22 mouse cellular contexts compared by ENCODE assay signal in the genomic region with DNA sequence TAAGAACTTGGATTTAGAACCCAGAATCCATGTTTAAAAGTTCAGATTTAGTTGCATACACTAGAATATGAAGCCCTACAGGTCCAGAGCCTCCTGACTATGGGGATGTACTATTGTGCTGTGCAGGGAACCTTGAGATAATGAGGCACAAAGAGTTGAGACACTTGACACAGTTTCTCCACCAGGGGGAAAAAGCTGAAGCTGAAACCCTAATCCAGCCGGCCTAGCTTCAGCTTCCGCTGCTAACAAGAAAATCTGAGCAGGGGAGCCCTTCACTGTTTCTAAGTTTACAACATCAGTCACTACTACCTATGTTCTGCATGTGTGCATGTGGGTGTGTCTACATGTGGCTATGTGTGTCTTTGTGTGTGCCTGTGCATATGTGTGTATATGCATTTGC.
DNase-seq lines count a peak whose midpoint lies in the region; ATAC-seq and TF ChIP-seq lines count a peak whose summit lies in the region.
"Had no signal": no experiment of that assay in that cellular context is flagged by ENCODE, and none has a peak within 500 bp of the region (broad histone marks: within the 10 kb centered on the region; RNA-seq: fewer than 3 reads in every experiment).

No protein-coding gene starts in this region.

- TF ChIP-seq POLR2A in small intestine, adult 2 months (IDR thresholded peaks at IDR 0.05; ENCODE audit: low read depth, low read length): no peak

- no peak overlapping the region for H3K9ac ChIP-seq in embryonic facial prominence, embryonic 11.5 days (replicated peaks; ENCODE audit: low read length)
- H3K9ac ChIP-seq in intestine, postnatal 0 days (ENCODE audit: low read depth, low read length): no peak overlapping the region
- no peak overlapping the region for H3K9ac ChIP-seq in intestine, embryonic 16.5 days (ENCODE audit: low read depth, low read length)
- no peak overlapping the region for H3K9ac ChIP-seq in lung, postnatal 0 days (replicated peaks; ENCODE audit: low read depth)
- H3K9ac ChIP-seq: hindbrain, embryonic 13.5 days; intestine, embryonic 15.5 days; lung, embryonic 15.5 days; midbrain, embryonic 12.5 days; neural tube, embryonic 13.5 days had no signal

- H3K4me3 ChIP-seq in embryonic facial prominence, embryonic 11.5 days (ENCODE audit: low read depth, low read length): no peak overlapping the region
- H3K4me3 ChIP-seq in embryonic facial prominence, embryonic 10.5 days: no peak overlapping the region
- H3K4me3 ChIP-seq in intestine, postnatal 0 days (ENCODE audit: low read depth, low read length): no peak overlapping the region
- no peak overlapping the region for H3K4me3 ChIP-seq in intestine, embryonic 16.5 days (ENCODE audit: low read length)
- no peak overlapping the region for H3K4me3 ChIP-seq in lung, postnatal 0 days (ENCODE audit: low read depth, low read length)
- H3K4me3 ChIP-seq in small intestine, adult 2 months (ENCODE audit: low read depth, low read length): no peak overlapping the region
- H3K4me3 ChIP-seq: forebrain, embryonic 10.5 days; hindbrain, embryonic 13.5 days; intestine, embryonic 15.5 days; lung, embryonic 15.5 days; midbrain, embryonic 12.5 days; neural tube, embryonic 13.5 days had no signal

- no peak for TF ChIP-seq EP300 in lung, postnatal 0 days (IDR thresholded peaks at IDR 0.05)

- no peaks in the 10 kb centered on the region for H3K9me3 ChIP-seq in embryonic facial prominence, embryonic 11.5 days (replicated peaks; ENCODE audit: control insufficient read depth, low read length)
- no peaks in the 10 kb centered on the region for H3K9me3 ChIP-seq in embryonic facial prominence, embryonic 10.5 days
- H3K9me3 ChIP-seq in intestine, postnatal 0 days (ENCODE audit: control insufficient read depth): no peaks in the 10 kb centered on the region
- H3K9me3 ChIP-seq in intestine, embryonic 16.5 days (ENCODE audit: control insufficient read depth, low read length): no peaks in the 10 kb centered on the region
- no peaks in the 10 kb centered on the region for H3K9me3 ChIP-seq in lung, postnatal 0 days (ENCODE audit: low read length)
- H3K9me3 ChIP-seq: forebrain, embryonic 10.5 days; hindbrain, embryonic 13.5 days; intestine, embryonic 15.5 days; lung, embryonic 15.5 days; midbrain, embryonic 12.5 days; neural tube, embryonic 13.5 days had no signal

- 51% methylated on average over 2 of the region's 2 CpGs for WGBS in embryonic facial prominence, embryonic 11.5 days
- WGBS in embryonic facial prominence, embryonic 10.5 days: 53% methylated on average over 2 of the region's 2 CpGs
- WGBS in intestine, postnatal 0 days: 70% methylated on average over 2 of the region's 2 CpGs
- WGBS in intestine, embryonic 16.5 days: 72% methylated on average over 2 of the region's 2 CpGs
- 70% methylated on average over 2 of the region's 2 CpGs for WGBS in lung, postnatal 0 days
- 87% methylated on average over 2 of the region's 2 CpGs for WGBS in small intestine, adult 2 months

- H3K27ac ChIP-seq in embryonic facial prominence, embryonic 11.5 days (replicated peaks; ENCODE audit: low read depth, low read length): no peak overlapping the region
- H3K27ac ChIP-seq in embryonic facial prominence, embryonic 10.5 days (replicated peaks): no peak overlapping the region
- no peak overlapping the region for H3K27ac ChIP-seq in intestine, postnatal 0 days (ENCODE audit: low read depth, low read length)
- no peak overlapping the region for H3K27ac ChIP-seq in intestine, embryonic 16.5 days (ENCODE audit: low read length)
- H3K27ac ChIP-seq in lung, postnatal 0 days (ENCODE audit: low read length): no peak overlapping the region
- H3K27ac ChIP-seq in small intestine, adult 2 months (ENCODE audit: insufficient read depth, low read depth, low read length): no peak overlapping the region
- H3K27ac ChIP-seq: forebrain, embryonic 10.5 days; hindbrain, embryonic 13.5 days; intestine, embryonic 15.5 days; lung, embryonic 15.5 days; midbrain, embryonic 12.5 days; neural tube, embryonic 13.5 days had no signal

- H3K4me1 ChIP-seq in embryonic facial prominence, embryonic 11.5 days (ENCODE audit: control insufficient read depth, insufficient read depth, low read length): no peaks in the 10 kb centered on the region; the same call in 1 of the 2 replicates
- peaks cover 8% of the 10 kb centered on the region for H3K4me1 ChIP-seq in embryonic facial prominence, embryonic 10.5 days
- H3K4me1 ChIP-seq in intestine, postnatal 0 days (replicated peaks; ENCODE audit: control insufficient read depth, insufficient read depth, low read length): no peaks in the 10 kb centered on the region
- no peaks in the 10 kb centered on the region for H3K4me1 ChIP-seq in intestine, embryonic 16.5 days (ENCODE audit: control insufficient read depth, insufficient read depth, low read length)
- no peaks in the 10 kb centered on the region for H3K4me1 ChIP-seq in lung, postnatal 0 days (ENCODE audit: insufficient read depth, low read depth, low read length)
- peaks cover 8% of the 10 kb centered on the region; the same call in 1 of the 2 replicates for H3K4me1 ChIP-seq in small intestine, adult 2 months (ENCODE audit: control insufficient read depth, insufficient read depth, insufficient read length, low read length)
- H3K4me1 ChIP-seq: intestine, embryonic 15.5 days; lung, embryonic 15.5 days; midbrain, embryonic 12.5 days had no signal

- H3K27me3 ChIP-seq in embryonic facial prominence, embryonic 11.5 days (ENCODE audit: control insufficient read depth, insufficient read depth, low read length): no peaks in the 10 kb centered on the region
- no peaks in the 10 kb centered on the region; the same call in 1 of the 2 replicates for H3K27me3 ChIP-seq in embryonic facial prominence, embryonic 10.5 days (replicated peaks; ENCODE audit: low read depth, poor library complexity, severe bottlenecking)
- no peaks in the 10 kb centered on the region for H3K27me3 ChIP-seq in intestine, postnatal 0 days (replicated peaks; ENCODE audit: control insufficient read depth, insufficient read depth, low read length)
- H3K27me3 ChIP-seq in intestine, embryonic 16.5 days (replicated peaks; ENCODE audit: control insufficient read depth, insufficient read depth, low read length): no peaks in the 10 kb centered on the region
- H3K27me3 ChIP-seq in lung, postnatal 0 days (replicated peaks; ENCODE audit: insufficient read depth, low read length): no peaks in the 10 kb centered on the region
- no peaks in the 10 kb centered on the region for H3K27me3 ChIP-seq in small intestine, adult 2 months (ENCODE audit: control insufficient read depth, insufficient read depth, low read length)
- H3K27me3 ChIP-seq: hindbrain, embryonic 13.5 days; intestine, embryonic 15.5 days; lung, embryonic 15.5 days; midbrain, embryonic 12.5 days; neural tube, embryonic 13.5 days had no signal

- peak; percentile 41 for DNase-seq in embryonic facial prominence, embryonic 11.5 days (ENCODE audit: low spot score)
- DNase-seq in embryonic facial prominence, embryonic 10.5 days (ENCODE audit: low spot score): no peak
- no peak for DNase-seq in lung, postnatal 0 days (ENCODE audit: low spot score)
- no peak for DNase-seq in lung, postnatal 36 days
- DNase-seq in cerebellum, adult 9-10 months: no peak
- DNase-seq: adrenal gland, postnatal 10 days; cerebellum, postnatal 10 days; embryo, embryonic 11 days; gastrocnemius, postnatal 14 days; left cerebral cortex, postnatal 4 days; right cerebral cortex, postnatal 14 days had no signal

- no peak overlapping the region for H3K4me2 ChIP-seq in embryonic facial prominence, embryonic 11.5 days (ENCODE audit: low read depth, low read length)
- H3K4me2 ChIP-seq in intestine, postnatal 0 days (replicated peaks; ENCODE audit: low read depth): no peak overlapping the region
- no peak overlapping the region for H3K4me2 ChIP-seq in intestine, embryonic 16.5 days (ENCODE audit: low read depth, low read length)
- H3K4me2 ChIP-seq in lung, postnatal 0 days (replicated peaks; ENCODE audit: low read depth, low read length): no peak overlapping the region
- H3K4me2 ChIP-seq: heart, embryonic 11.5 days; hindbrain, embryonic 13.5 days; intestine, embryonic 15.5 days; lung, embryonic 15.5 days; midbrain, embryonic 12.5 days; neural tube, embryonic 13.5 days had no signal

- peak; percentile 57 for TF ChIP-seq CTCF in intestine, postnatal 0 days (IDR thresholded peaks at IDR 0.05; ENCODE audit: low read depth)
- TF ChIP-seq CTCF in lung, postnatal 0 days (IDR thresholded peaks at IDR 0.05): peak; percentile 34
- TF ChIP-seq CTCF in small intestine, adult 2 months (IDR thresholded peaks at IDR 0.05; ENCODE audit: extremely low read depth, insufficient read length, insufficient replicate concordance, low read depth, low read length): peak; percentile 16; the same call in 1 of the 2 replicates

- no peak for ATAC-seq in embryonic facial prominence, embryonic 11.5 days (replicated peaks; ENCODE audit: insufficient number of reproducible peaks, low FRiP score, low TSS enrichment, low read depth)
- no peak for ATAC-seq in intestine, postnatal 0 days
- no peak for ATAC-seq in intestine, embryonic 16.5 days
- no peak for ATAC-seq in lung, postnatal 0 days
- ATAC-seq: CD4-positive, CD25-positive, alpha-beta regulatory T cell, adult 4 months; intestine, embryonic 15.5 days had no signal

- no peaks in the 10 kb centered on the region for H3K36me3 ChIP-seq in embryonic facial prominence, embryonic 11.5 days (replicated peaks; ENCODE audit: control insufficient read depth, insufficient read depth, low read depth, low read length)
- no peaks in the 10 kb centered on the region for H3K36me3 ChIP-seq in embryonic facial prominence, embryonic 10.5 days (replicated peaks)
- no peaks in the 10 kb centered on the region; the same call in 1 of the 2 replicates for H3K36me3 ChIP-seq in intestine, postnatal 0 days (ENCODE audit: control insufficient read depth, insufficient read depth)
- H3K36me3 ChIP-seq in intestine, embryonic 16.5 days (ENCODE audit: control insufficient read depth, insufficient read depth, low read length): no peaks in the 10 kb centered on the region
- no peaks in the 10 kb centered on the region for H3K36me3 ChIP-seq in lung, postnatal 0 days (ENCODE audit: insufficient read depth, low read length)
- no peaks in the 10 kb centered on the region; the same call in 1 of the 2 replicates for H3K36me3 ChIP-seq in small intestine, adult 2 months (ENCODE audit: control insufficient read depth, insufficient read depth, low read length)
- H3K36me3 ChIP-seq: forebrain, embryonic 10.5 days; hindbrain, embryonic 13.5 days; intestine, embryonic 15.5 days; lung, embryonic 15.5 days; midbrain, embryonic 12.5 days; neural tube, embryonic 13.5 days had no signal
